Mouse (Mus musculus): ENCODE measurements at regions not wholly inside any gene's neighbourhood (a gene's known extent, or its start where the extent isn't known, plus 50 kb on each side); places are given as distances from the start of the nearest gene placed in this dataset.

GRCm38 (mm10) chr16:30775740-30776700, 176.5 kb downstream of the Fam43a start:
- DNase-seq (ENCODE audit: low read depth) = no peak

- no peak for DNase-seq (ENCODE audit: low read depth)
These were observed 177.9 kb downstream of the Fam43a start for GRCm38 (mm10) chr16:30777416-30777815.

- no peak for DNase-seq (ENCODE audit: low read depth)
These were observed 178.6 kb downstream of the Fam43a start for GRCm38 (mm10) chr16:30778078-30778477.

DNA sequence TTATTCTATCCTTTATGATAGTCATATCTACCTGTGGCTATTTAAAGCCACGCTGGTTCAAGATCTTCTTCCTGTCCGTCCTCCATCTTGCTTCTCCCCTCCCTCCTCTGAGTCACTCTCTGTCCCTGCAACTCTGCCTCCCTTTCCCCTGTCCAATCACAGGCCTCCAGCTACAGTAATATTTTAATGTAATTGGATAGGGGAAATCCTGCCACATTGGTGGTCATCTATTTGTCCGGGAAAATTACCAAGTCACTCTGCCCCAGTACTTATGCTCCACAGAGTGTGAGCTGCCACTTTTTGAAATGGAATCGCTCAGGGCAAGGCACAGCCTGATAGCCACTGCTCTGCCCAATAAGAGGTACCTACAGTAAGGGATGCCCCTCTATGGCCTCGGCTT, 179.4 kb downstream of the Fam43a start:
- DNase-seq (ENCODE audit: low read depth) = peak; percentile 82

DNA sequence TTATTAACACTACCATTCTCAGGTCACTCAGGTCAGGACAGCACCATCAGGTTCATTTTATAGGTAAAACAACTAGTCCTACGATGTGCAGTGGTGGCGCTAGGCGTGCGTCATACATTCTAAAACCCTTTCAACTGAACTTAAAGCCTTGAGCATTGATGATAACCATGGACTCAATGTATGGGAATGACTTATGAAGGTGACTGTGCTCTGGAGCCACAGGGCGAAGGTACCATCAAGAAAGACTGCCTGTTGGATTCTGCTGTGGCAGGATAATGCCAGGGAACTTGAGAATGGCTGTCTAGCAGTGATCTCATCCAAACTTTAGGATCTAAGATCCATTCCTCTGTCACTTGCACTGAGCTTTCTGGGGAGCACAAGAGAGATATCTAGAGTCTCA, 184.7 kb downstream of the Fam43a start:
- DNase-seq (ENCODE audit: low read depth) = no peak

DNA sequence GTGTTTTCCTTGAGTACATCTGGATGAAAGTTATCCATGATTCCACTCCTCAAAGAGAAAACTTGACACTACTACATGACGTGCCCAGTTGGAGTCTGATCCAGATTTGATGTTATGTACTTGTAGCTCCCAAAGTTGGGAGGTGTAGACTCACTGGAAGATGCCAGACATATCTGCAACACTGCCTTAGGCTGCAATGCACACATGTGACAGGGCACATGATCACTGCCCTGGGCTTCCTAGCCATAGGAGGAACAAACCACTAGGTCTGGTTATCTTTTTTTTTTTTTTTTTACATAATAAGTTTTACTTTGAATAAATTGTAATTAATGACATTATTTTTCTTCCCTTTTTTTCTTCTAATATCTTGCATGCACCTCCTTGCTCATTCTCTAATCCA, 185.4 kb downstream of the Fam43a start:
- no peak for DNase-seq (ENCODE audit: low read depth)

GRCm38 (mm10) chr16:30786060-30786459, 186.5 kb downstream of the Fam43a start:
- no peak for DNase-seq (ENCODE audit: low read depth)

DNA sequence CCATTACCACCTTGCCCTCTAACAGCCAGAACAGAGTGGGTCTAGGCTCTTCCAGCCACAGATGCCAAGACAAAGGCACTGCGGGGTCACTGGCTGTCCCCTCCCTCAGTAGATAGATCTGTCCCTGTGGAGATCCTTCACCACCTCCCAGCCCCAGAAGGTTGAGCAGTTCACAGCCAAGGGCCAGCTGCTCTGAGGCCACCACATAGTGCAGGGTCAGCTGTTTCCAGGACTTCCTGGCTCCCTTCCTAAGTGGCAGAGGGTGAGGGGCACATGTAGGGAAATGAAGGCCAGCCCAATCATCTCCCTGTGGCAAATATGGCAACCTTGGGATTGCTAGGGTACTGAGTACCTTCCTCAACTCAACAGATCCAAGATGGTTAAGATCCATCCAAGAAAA, 187.8 kb downstream of the Fam43a start:
- no peak for DNase-seq (ENCODE audit: low read depth)

GRCm38 (mm10) chr16:30788321-30788781, 188.8 kb downstream of the Fam43a start:
- DNase-seq (ENCODE audit: low read depth) = peak; percentile 57

- peak; percentile 34 for DNase-seq (ENCODE audit: low read depth)
These were observed 189.6 kb downstream of the Fam43a start for GRCm38 (mm10) chr16:30788944-30789781.

DNA sequence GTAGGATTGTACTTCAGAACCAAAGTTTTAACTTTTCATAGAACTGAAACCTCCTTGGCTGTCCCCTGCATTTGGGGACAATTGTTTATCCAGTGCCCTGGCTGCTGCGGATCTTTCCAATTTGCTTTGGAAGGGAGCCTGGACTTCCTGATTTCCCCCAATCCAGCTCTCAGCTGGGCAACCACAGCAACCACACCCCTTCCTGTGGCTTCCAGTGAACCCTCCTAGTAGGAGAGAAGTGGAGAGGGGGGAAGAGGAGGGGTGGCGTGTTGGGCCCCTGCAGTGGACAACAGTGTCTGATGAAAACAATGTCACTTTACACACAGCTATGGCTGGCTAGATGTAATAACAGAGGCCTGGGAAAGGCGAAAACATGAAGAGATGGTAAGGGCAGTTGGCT, 190.5 kb downstream of the Fam43a start:
- peak; percentile 62 for DNase-seq (ENCODE audit: low read depth)

GRCm38 (mm10) chr16:30790551-30791001, 191.1 kb downstream of the Fam43a start:
- no peak for DNase-seq (ENCODE audit: low read depth)

GRCm38 (mm10) chr16:30791048-30791855, 191.7 kb downstream of the Fam43a start:
- no peak for DNase-seq (ENCODE audit: low read depth)

DNA sequence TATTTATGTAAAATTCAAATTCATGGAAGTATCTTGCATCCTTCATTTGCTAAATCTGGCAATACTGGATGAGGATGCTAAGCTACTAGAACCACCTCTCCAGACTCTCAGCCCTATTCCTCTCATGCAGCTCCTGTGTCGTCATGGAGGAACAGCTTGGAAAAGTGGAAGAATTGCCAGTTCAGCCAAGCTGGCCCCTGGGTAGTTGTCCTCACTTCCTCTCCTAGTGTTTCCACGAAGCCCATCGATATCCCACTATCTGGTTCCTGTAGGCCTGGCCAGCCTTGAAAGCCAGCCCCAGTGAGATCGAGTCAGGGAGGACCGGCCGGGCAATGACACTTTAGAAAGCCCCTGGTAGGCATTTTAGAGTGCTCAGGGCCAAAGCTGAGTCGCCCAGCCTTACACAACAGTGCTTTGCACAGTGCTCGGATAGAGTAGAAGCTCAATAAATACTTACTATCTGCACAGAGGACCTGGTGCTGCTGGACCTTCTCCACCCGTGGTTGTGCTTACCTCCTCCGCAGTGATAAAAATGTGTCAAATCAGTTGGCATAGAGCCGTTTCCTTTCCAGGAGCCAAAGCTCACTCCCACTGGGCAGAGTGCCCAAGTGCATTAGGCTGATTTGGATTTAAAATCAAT, 193.3 kb downstream of the Fam43a start:
- DNase-seq (ENCODE audit: low read depth) = no peak

GRCm38 (mm10) chr16:30793378-30793753, 193.8 kb downstream of the Fam43a start:
- no peak for DNase-seq (ENCODE audit: low read depth)

GRCm38 (mm10) chr16:30793856-30794255, 194.3 kb downstream of the Fam43a start:
- DNase-seq (ENCODE audit: low read depth) = no peak

DNA sequence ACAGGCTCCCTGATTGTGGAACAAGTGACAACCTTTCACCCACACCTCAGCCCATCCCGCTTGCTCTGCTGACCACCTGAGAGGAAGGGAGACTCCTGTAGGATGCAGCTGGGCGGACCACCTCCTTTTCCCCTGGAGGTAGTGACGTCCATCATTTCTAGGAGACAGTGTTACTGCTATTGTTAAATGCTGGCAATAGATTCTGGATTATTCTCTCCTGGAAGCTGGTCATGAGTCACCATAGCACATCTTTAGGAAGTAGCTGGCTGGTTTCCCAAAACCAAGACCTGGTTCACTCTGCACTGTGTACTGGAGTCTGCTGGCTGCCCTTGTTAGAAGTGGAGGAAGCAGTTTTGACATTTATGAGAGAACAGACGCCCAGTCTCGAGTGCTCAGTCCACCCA, 196.0 kb downstream of the Fam43a start:
- peak; percentile 23 for DNase-seq (ENCODE audit: low read depth)

DNA sequence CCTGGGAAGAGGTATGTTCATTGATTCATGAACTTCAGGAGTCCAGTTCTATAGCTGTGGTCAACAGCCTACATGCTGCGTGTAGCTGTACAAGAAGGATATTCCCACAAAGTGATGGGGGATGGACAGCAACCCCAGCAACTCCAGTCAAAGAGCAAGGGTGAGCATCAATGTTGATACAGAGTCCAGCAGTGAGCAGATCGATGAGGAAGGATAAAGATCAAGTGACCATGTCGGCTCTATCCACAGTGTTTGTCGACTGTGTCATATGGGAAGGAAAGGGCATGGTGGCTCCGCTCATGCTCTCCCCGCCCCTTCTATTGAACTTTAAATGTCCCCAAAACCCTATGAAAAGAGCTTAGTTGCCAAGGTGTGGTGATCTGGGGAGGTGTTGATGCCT, 196.6 kb downstream of the Fam43a start:
- no peak for DNase-seq (ENCODE audit: low read depth)

- DNase-seq (ENCODE audit: low read depth) = no peak
These were observed 197.5 kb downstream of the Fam43a start for GRCm38 (mm10) chr16:30797006-30797405.

DNA sequence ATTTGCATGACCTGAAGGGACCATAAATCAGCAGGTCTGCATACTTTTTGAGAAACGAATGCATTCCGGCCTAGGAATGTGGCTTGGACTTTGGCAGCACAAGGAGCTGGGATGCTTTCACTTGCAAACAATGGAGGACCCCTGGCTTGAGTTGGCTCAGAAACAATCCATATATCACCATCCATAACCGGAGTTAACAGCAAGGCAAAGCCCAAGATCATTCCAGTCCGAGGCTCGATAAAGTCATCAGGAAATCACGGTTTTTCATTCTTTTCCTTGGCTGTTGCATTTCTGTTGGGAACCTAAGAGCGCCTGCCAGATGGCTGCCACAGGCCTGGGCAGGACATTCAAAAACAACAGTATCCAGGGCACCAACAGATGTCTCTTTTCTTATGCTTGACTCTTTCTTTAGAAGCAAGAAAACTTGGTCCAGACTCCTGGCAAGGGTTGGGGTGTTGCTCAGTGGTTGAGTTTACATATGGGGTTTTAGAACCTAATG, 198.5 kb downstream of the Fam43a start:
- no peak for DNase-seq (ENCODE audit: low read depth)

- no peak for DNase-seq (ENCODE audit: low read depth)
These were observed 199.0 kb downstream of the Fam43a start for GRCm38 (mm10) chr16:30798536-30798935.
